Mouse (Mus musculus) liver, postnatal 0 days (tissue): ENCODE results near the gene Stk25. TPM values are rescaled to one million over a fixed set of nuclear protein-coding genes. Genes with fewer than 3 reads are reported as not detected.

ENCODE experiments used
- ATAC-seq: fragments of 200-750 bp; cut with Nextera tagmentation; 2 replicates; pipeline ENCODE4 v1.8.0; 2017; ENCODE audit warnings: mild to moderate bottlenecking, moderate library complexity
- DNase-seq: peaks from one replicate; pipeline ENCODE4 v3.0.0-alpha.2; 2016
- H3K27ac ChIP-seq: fragments of 300-500 bp; sonication (generic); 2 replicates; pipeline ENCODE4 v1.5.1; 2014; ENCODE audit warnings: antibody characterized with exemption, moderate library complexity, mild to moderate bottlenecking, low read depth
- H3K27me3 ChIP-seq: fragments of 300-500 bp; sonication (generic); 2 replicates; pipeline ENCODE4 v1.6.1; 2014; ENCODE audit warnings: low read length, control low read depth, mixed read lengths; ENCODE audit not compliant: insufficient read depth
- H3K36me3 ChIP-seq: fragments of 300-500 bp; sonication (generic); replicated peaks from 2 replicates; pipeline ENCODE4 v1.6.1; 2014; ENCODE audit warnings: mild to moderate bottlenecking, control low read depth, low read length, moderate library complexity, mixed read lengths; ENCODE audit not compliant: insufficient read depth
- H3K4me1 ChIP-seq: fragments of 300-500 bp; sonication (generic); 2 replicates; pipeline ENCODE4 v1.6.1; 2014; ENCODE audit warnings: antibody characterized with exemption, mild to moderate bottlenecking, control low read depth; ENCODE audit not compliant: insufficient read depth
- H3K4me2 ChIP-seq: fragments of 300-500 bp; sonication (generic); 2 replicates; pipeline ENCODE4 v1.6.1; 2014; ENCODE audit warnings: low read depth, mild to moderate bottlenecking, low read length, moderate library complexity, mixed read lengths
- H3K4me3 ChIP-seq: fragments of 300-500 bp; sonication (generic); 2 replicates; pipeline ENCODE4 v1.5.1; 2014; ENCODE audit warnings: low read depth, low read length
- H3K9ac ChIP-seq: fragments of 300-500 bp; sonication (generic); replicated peaks from 2 replicates; pipeline ENCODE4 v1.6.1; 2014; ENCODE audit warnings: mild to moderate bottlenecking, moderate library complexity
- H3K9me3 ChIP-seq: fragments of 300-500 bp; sonication (generic); 2 replicates; pipeline ENCODE4 v1.6.1; 2016; ENCODE audit warnings: mild to moderate bottlenecking, control low read depth, low read length, mixed read lengths
- CTCF ChIP-seq: sonication (generic); IDR thresholded peaks from 2 replicates; pipeline ENCODE4 v1.5.1; 2016; ENCODE audit warnings: antibody characterized with exemption, low read depth
- EP300 ChIP-seq: IDR thresholded peaks from 2 replicates; pipeline ENCODE4 v1.6.1; 2016; ENCODE audit warnings: antibody characterized with exemption, low read depth, mild to moderate bottlenecking
- WGBS: fragments of 180-500 bp; shearing (Covaris S2); extraction: QIAGEN DNeasy Blood & Tissue Kit; methylation state at CpG from one replicate; pipeline ENCODE4 v1.1.7; 2014; ENCODE audit not compliant: insufficient replicate concordance; 5-methylcytosine and 5-hydroxymethylcytosine counted together
- polyA plus RNA-seq: library from polyadenylated mRNA; unstranded; fragments of >200 nt; fragmentation: Nextera tagmentation; extraction: Ambion mirVana; gene quantifications from 2 replicates; pipeline ENCODE4 v1.2.1, GENCODE M21; 2015

Stk25 gene
- polyA plus RNA-seq, 1 experiment from 2014 or later = 41.3 TPM

GRCm38 (mm10) chr1:93679889-93680568 is 21.6 kb upstream of the Stk25 start:
- no peak overlapping the region for H3K27ac ChIP-seq
- 25% methylated on average over 7 of the region's 7 CpGs for WGBS
- no peak for TF ChIP-seq EP300
- no peak for TF ChIP-seq CTCF
- DNase-seq (no peak), ATAC-seq (peak; percentile 47; the same call in 1 of the 2 replicates)
- no peaks in the 10 kb centered on the region for H3K4me1 ChIP-seq
- no peak overlapping the region for H3K9ac ChIP-seq
- H3K36me3 ChIP-seq = no peaks in the 10 kb centered on the region
- peaks cover 16% of the 10 kb centered on the region for H3K27me3 ChIP-seq
- H3K4me2 ChIP-seq = no peak overlapping the region
- no peak overlapping the region for H3K4me3 ChIP-seq
- H3K9me3 ChIP-seq = no peaks in the 10 kb centered on the region

GRCm38 (mm10) chr1:93678386-93678785 is 19.9 kb upstream of the Stk25 start:
- no peaks in the 10 kb centered on the region for H3K36me3 ChIP-seq
- TF ChIP-seq EP300 = no peak
- H3K27me3 ChIP-seq = 0 out of 2 replicates have a peak, but pooled peaks cover 3% of the 10 kb centered on the region
- H3K4me1 ChIP-seq = no peaks in the 10 kb centered on the region
- H3K9ac ChIP-seq = no peak overlapping the region
- ATAC-seq (no peak), DNase-seq (no peak)
- H3K27ac ChIP-seq = no peak overlapping the region
- no peaks in the 10 kb centered on the region for H3K9me3 ChIP-seq
- WGBS = 47% methylated on average over 2 of the region's 2 CpGs
- no peak overlapping the region for H3K4me3 ChIP-seq
- H3K4me2 ChIP-seq = no peak overlapping the region

GRCm38 (mm10) chr1:93672682-93673081 is 14.2 kb upstream of the Stk25 start:
- H3K4me1 ChIP-seq = peaks cover 7% of the 10 kb centered on the region
- TF ChIP-seq CTCF = no peak
- TF ChIP-seq EP300 = no peak
- no peaks in the 10 kb centered on the region for H3K27me3 ChIP-seq
- H3K36me3 ChIP-seq = no peaks in the 10 kb centered on the region
- WGBS = 82% methylated on average over 5 of the region's 5 CpGs
- DNase-seq = no peak
- H3K9me3 ChIP-seq = no peaks in the 10 kb centered on the region
- no peak overlapping the region for H3K27ac ChIP-seq
- H3K9ac ChIP-seq = no peak overlapping the region
- no peak overlapping the region for H3K4me2 ChIP-seq
- H3K4me3 ChIP-seq = no peak overlapping the region
- ATAC-seq = no peak

GRCm38 (mm10) chr1:93669941-93670340 is 11.5 kb upstream of the Stk25 start:
- no peaks in the 10 kb centered on the region for H3K9me3 ChIP-seq
- H3K9ac ChIP-seq = no peak overlapping the region
- DNase-seq = no peak
- H3K4me3 ChIP-seq = no peak overlapping the region
- H3K4me1 ChIP-seq = peaks cover 10% of the 10 kb centered on the region
- no peaks in the 10 kb centered on the region for H3K27me3 ChIP-seq
- no peak overlapping the region for H3K4me2 ChIP-seq
- no peaks in the 10 kb centered on the region for H3K36me3 ChIP-seq
- TF ChIP-seq CTCF (no peak), EP300 (no peak)
- H3K27ac ChIP-seq = no peak overlapping the region
- ATAC-seq = no peak

- DNase-seq (peak; percentile 82), ATAC-seq (peak; percentile 95)
Measured at GRCm38 (mm10) chr1:93668791-93669548, 10.5 kb upstream of the Stk25 start.

GRCm38 (mm10) chr1:93667760-93668400 is 9.4 kb upstream of the Stk25 start:
- ATAC-seq (peak; percentile 43), DNase-seq (peak; percentile 61)
- no peaks in the 10 kb centered on the region for H3K36me3 ChIP-seq
- no peaks in the 10 kb centered on the region for H3K9me3 ChIP-seq
- TF ChIP-seq EP300 (no peak), CTCF (no peak)
- no peak overlapping the region for H3K9ac ChIP-seq
- peaks cover 10% of the 10 kb centered on the region for H3K4me1 ChIP-seq
- no peak overlapping the region for H3K4me3 ChIP-seq
- H3K4me2 ChIP-seq = peak overlapping the region; percentile 69
- H3K27ac ChIP-seq = 0 out of 2 replicates have a peak overlapping the region, but pooled peaks have one; percentile 46
- H3K27me3 ChIP-seq = no peaks in the 10 kb centered on the region
- 31% methylated on average over 13 of the region's 13 CpGs for WGBS

More at GRCm38 (mm10) chr1:93668791-93669548, 10.5 kb upstream of the Stk25 start:
- Histone ChIP-seq H3K9ac (peak overlapping the region; percentile 32), H3K4me3 (peak overlapping the region; percentile 36), H3K36me3 (no peaks in the 10 kb centered on the region), H3K27me3 (no peaks in the 10 kb centered on the region), H3K4me1 (peaks cover 10% of the 10 kb centered on the region), H3K4me2 (peak overlapping the region; percentile 69), H3K9me3 (no peaks in the 10 kb centered on the region), H3K27ac (peak overlapping the region; percentile 65)
- 5% methylated on average over 17 of the region's 17 CpGs for WGBS
- peak; percentile 84 for TF ChIP-seq CTCF
- TF ChIP-seq EP300 = no peak
